Mouse (Mus musculus) embryo, embryonic 10.5 days (tissue): ENCODE data around the gene St6gal1.

Experiments
- DNase-seq: peaks from one replicate; pipeline ENCODE4 v3.0.0-alpha.2; 2015; ENCODE audit warnings: low spot score

St6gal1 gene

DNA sequence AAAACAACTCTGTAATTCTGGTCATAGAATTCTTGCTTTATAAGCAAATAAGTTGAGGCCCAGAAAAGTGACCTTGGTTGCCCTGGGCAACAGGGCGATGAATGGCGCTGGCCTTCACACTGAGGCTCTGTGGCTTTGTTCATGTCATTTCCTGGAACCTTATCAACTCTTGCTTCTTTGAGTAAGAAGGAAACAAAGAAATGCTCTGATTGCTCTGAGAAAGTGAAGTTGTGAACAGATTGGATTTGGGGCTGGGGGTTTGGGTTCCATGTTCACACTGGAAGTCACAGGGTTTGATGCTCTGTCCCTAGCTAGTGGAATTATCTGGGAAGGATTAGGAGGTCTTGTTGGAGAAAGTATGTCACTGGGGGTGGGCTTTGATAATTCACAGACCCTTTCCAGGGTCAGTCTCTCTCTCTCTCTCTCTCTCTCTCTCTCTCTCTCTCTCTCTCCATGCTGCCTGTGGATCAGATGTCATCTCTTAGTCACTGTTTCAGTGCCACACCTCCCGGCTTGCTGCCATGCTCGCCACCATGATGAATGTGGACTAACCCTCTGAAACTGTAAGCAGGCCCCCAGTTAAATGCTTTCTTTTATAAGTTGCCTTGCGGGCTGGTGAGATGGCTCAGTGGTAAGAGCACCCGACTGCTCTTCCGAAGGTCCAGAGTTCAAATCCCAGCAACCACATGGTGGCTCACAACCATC, 50.2 kb downstream of the St6gal1 start:
- peak; percentile 31 for DNase-seq

DNA sequence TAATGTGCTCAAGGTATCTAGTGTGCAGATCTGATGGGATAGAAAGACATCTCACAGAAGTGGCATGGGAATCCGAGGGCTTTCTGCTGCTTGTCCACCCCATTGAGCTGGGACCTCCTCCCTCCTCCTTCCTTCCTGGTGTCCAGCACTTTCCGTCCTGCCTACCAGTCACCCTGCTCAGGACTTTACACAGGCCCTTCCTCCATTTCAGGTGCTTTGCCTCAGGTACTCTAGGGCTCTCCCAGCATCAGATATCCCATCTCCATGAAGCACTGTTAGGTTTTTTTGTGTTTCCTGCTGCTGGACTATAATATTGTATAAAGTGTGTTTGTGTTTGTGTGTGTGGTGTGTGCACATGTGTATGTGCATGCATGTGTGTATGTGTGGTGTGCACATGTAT, 51.1 kb downstream of the St6gal1 start:
- DNase-seq, result no peak

GRCm38 (mm10) chr16:23279879-23280741, 55.6 kb downstream of the St6gal1 start:
- DNase-seq, result no peak

GRCm38 (mm10) chr16:23280742-23281090, 56.2 kb downstream of the St6gal1 start:
- DNase-seq, result no peak

DNA sequence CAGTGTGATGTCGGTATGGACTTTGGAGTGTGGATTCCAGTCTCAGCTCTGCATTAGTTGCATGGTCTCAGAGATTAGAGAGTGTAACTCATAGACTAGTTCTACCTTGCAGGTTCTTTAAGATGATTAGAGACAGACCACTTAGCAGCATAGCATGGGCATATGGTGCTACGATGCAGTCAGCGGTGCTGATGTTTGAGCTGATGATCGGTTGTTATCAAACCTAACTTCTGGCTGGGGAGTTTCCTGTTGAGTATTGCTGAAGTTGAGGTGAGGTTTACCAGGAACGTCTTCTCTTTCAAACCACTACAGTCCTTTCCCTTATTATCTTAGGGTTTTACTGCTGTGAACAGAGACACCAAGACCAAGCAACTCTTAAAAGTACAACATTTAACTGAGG, 57.7 kb downstream of the St6gal1 start:
- no peak for DNase-seq

- no peak for DNase-seq
Observed at GRCm38 (mm10) chr16:23282941-23283340, 58.4 kb downstream of the St6gal1 start.

DNA sequence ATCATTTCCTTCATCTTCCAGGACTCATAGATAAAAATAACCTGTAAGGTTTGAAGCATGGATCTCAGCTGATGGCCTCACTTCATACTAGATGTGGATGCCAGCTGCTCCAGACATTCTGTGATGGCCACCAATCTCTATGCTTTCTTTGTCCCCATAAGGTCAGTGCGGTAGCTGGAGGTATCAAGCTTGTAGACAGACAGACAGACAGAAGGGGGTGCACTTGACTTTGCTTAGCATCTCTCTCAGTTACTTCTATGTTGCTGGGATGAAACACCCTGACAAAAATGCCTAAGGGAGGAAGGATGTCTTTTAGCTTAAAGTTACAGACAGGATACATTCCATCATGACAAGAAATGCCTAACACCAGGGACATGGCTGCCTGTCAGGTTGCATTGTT, 59.1 kb downstream of the St6gal1 start:
- no peak for DNase-seq

GRCm38 (mm10) chr16:23284470-23285394, 60.2 kb downstream of the St6gal1 start:
- no peak for DNase-seq

- no peak for DNase-seq
Observed at GRCm38 (mm10) chr16:23286380-23287097, 62.0 kb downstream of the St6gal1 start.

DNA sequence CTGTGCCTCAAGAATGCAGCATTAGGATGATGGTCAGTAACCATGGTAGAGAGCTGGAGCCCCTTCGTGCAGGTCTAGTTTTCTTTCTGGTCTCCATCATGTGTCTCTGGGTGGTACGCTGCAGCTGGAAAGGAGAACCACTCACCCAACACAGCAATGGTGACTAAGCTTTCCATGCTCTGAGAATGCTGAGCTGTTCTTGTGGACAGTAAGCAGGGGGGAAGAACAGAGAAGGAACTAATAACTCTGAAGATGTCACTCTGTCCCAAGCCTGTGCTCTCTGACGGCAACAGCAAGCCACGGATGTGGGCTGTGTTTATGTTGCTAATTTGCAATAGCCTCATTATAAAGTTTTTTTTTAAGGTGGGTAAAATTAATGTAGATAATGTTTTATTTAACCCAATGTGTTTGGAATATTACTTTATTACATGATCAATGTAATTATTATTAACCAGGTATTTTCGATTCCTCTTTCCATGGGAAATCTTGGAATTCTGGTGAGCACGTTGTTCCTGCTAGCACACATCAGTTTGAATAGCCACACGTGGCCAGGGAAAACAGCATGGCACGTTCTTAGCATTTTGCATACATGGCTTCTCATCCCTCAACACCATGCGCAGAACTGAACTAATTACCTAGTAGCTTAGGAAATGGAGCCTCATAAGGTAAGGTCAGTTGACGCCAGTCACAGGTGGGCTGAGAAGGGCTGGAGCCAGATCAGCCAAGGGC, 62.9 kb downstream of the St6gal1 start:
- DNase-seq, result no peak

- no peak for DNase-seq
Observed at GRCm38 (mm10) chr16:23288103-23288502, 63.6 kb downstream of the St6gal1 start.

DNA sequence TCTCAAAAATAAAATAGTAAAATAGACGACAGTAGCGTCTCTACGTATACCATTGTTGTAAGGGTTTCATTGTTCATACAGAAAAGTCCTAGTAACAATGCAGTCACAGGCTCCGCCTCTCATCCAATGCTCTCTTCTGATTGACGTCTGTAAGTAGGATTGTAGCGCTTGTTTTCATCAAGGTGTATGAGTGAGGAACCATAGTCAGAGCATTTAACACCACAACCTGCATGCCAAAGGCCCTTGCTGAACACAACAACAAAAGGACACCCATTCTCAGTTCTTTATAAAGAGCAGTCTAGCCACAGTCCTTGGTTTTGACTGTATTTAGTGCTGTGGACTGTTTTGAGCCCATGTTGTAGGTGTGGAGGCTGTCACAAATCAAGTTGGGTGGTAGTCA, 64.9 kb downstream of the St6gal1 start:
- DNase-seq, result no peak

GRCm38 (mm10) chr16:23290171-23290570, 65.6 kb downstream of the St6gal1 start:
- DNase-seq, result no peak

DNA sequence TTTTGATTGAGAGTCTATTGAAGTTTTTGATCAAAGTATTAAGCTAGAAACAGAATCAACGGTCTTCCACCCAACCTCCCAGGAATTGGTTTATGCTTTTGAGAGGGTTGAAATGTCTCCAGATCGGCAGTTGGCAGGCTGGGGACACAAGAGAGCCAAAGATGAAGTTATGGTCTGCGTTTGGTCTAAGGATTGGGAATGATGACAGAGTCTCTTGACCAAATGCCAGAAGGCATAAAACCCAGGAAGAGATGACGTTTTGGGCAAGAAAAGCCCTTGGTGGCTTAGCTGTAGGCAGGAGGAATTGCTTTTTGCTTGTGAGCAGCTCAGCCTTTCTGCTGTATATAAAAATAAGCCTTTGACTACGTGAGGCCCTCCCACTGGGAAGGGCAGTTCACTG, 67.0 kb downstream of the St6gal1 start:
- DNase-seq, result no peak

- no peak for DNase-seq
Observed at GRCm38 (mm10) chr16:23294236-23294635, 69.7 kb downstream of the St6gal1 start.

GRCm38 (mm10) chr16:23294747-23295146, 70.2 kb downstream of the St6gal1 start:
- DNase-seq, result no peak

DNA sequence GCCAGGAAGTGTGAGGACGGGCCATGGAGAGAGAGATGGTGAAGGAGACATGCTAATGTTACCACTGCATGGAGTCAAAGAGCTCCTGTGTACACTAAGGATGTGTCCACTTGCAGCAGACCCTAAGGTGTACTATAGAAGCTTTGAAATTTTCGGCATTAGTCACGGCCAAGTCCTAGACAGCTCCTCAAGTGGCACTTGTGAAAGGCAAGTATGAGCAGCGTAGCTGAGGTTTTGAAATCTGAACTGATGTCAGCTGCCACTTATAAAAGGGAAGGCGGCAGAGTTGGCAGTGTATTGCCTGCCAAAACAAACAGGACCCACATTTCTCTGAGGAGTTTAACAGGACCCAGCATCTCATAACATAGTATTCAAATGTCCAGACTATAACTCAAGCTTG, 71.2 kb downstream of the St6gal1 start:
- DNase-seq, result no peak

- no peak for DNase-seq
Observed at GRCm38 (mm10) chr16:23296721-23297120, 72.2 kb downstream of the St6gal1 start.

DNA sequence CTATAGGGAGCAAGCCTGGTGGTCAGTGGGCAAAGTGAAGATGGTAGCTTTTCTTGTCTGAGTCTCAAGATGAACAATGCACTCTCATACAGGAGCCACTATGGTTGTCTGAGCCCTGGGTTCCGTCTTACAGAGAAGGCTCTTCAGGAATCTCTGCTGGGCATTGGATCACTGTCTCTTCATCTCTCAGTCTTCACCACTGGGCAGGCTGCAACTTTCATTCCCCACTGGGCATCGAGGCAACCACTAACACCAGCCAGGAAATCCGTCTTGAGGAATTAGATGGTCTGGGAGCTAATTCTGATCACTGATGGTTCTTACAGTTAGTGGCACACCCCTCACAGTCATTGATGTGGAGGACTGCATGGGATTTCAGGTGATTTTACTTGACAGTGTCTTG, 73.9 kb downstream of the St6gal1 start:
- no peak for DNase-seq

DNA sequence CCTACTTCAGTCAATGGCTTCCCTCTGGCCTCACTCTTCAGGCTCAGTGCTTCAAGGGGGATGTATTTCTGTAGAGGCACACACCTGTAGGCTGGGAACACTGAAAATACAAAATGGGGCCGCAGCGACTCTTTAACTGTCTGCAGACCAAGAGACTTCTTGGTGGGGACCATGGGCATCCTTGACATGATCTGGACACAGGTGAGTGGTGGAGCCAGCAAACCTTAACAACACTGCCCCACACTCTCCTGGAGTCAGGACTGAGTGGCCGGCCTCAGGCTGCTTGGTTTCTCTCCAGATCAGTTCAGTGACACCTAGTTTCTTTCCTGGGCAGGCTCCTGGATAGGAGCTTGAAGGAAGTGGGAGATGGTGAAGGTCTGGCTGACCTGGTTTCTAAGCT, 74.4 kb downstream of the St6gal1 start:
- DNase-seq, result no peak
